Mouse (Mus musculus) heart, adult 2 months (tissue): ENCODE data around the gene Gm33543. TPM values are rescaled to one million over a fixed set of nuclear protein-coding genes. Genes with fewer than 3 reads are reported as not detected.

Source experiments
- DNase-seq, 2 experiments: peaks; one replicate each; pipeline ENCODE4 v3.0.0; 2021
- H3K27ac ChIP-seq: fragments of 200-600 bp; 2 replicates; pipeline ENCODE4 v1.8.1; 2022
- H3K27me3 ChIP-seq: fragments of 200-500 bp; 2 replicates; pipeline ENCODE4 v1.6.1; 2012; ENCODE audit warnings: mild to moderate bottlenecking, low read length, inconsistent platforms, mixed read lengths; ENCODE audit not compliant: control insufficient read depth, insufficient read depth
- H3K36me3 ChIP-seq: fragments of 200-500 bp; 2 replicates; pipeline ENCODE4 v1.6.1; 2012; ENCODE audit warnings: low read length, inconsistent platforms; ENCODE audit not compliant: control insufficient read depth, insufficient read depth
- H3K4me1 ChIP-seq: fragments of 200-500 bp; 2 replicates; pipeline ENCODE4 v1.6.1; 2011; ENCODE audit warnings: low read length; ENCODE audit not compliant: control insufficient read depth, insufficient read depth
- H3K4me3 ChIP-seq: fragments of 200-600 bp; 2 replicates; pipeline ENCODE4 v1.8.1; 2022
- H3K79me2 ChIP-seq: fragments of 200-500 bp; replicated peaks from 2 replicates; pipeline ENCODE4 v1.6.1; 2012; ENCODE audit warnings: mild to moderate bottlenecking, inconsistent platforms, low read length, moderate library complexity, mixed read lengths; ENCODE audit not compliant: control insufficient read depth, insufficient read depth
- H3K9ac ChIP-seq: fragments of 200-500 bp; 2 replicates; pipeline ENCODE4 v1.6.1; 2012; ENCODE audit warnings: low read depth, mild to moderate bottlenecking, control low read depth, inconsistent platforms, low read length, mixed read lengths
- CTCF ChIP-seq: fragments of 200-600 bp; IDR thresholded peaks from 2 replicates; pipeline ENCODE4 v1.8.1; 2022; ENCODE audit warnings: antibody characterized with exemption, mild to moderate bottlenecking, moderate library complexity
- EP300 ChIP-seq: fragments of 200-500 bp; IDR thresholded peaks from 2 replicates; pipeline ENCODE4 v1.6.1; 2011; ENCODE audit warnings: low read depth, low read length, control low read depth; ENCODE audit not compliant: insufficient read depth
- POLR2A ChIP-seq: fragments of 200-500 bp; IDR thresholded peaks from 2 replicates; pipeline ENCODE4 v1.6.1; 2011; ENCODE audit warnings: mild to moderate bottlenecking, low read depth, low read length, control low read depth; ENCODE audit not compliant: insufficient read depth
- WGBS: fragments of 180-500 bp; shearing (Covaris S2); methylation state at CpG from one replicate; pipeline ENCODE4 v1.1.7; 2018; 5-methylcytosine and 5-hydroxymethylcytosine counted together
- intact Hi-C: fragments of 180-260 bp; cut with DNase I; formaldehyde crosslinking; loops from one replicate; pipeline ENCODE4 v1.15.1; 2025
- polyA plus RNA-seq: library from polyadenylated mRNA; depleted of rRNA; stranded (reverse); fragments of >200 nt; gene quantifications from 2 replicates; pipeline ENCODE4 v1.2.3, GENCODE M21; 2012
- total RNA-seq, 2 experiments: library from RNA; stranded (reverse); gene quantifications; 2 replicates each; pipeline ENCODE4 v1.2.3; 2021

The Gm33543 gene
- total and polyA plus RNA-seq, 3 experiments: 2.1 to 4.7 (median 4.1) TPM

GRCm38 (mm10) chr10:95843878-95844277 lies 1.1 kb upstream of the Gm33543 start:
- no peaks in the 10 kb centered on the region for H3K27me3 ChIP-seq
- intact Hi-C loops: no loop called here
- H3K79me2 ChIP-seq: no peaks in the 10 kb centered on the region
- no peak for DNase-seq
- TF ChIP-seq EP300: no peak
- TF ChIP-seq POLR2A: no peak
- TF ChIP-seq CTCF: no peak
- H3K4me1 ChIP-seq: no peaks in the 10 kb centered on the region
- no peaks in the 10 kb centered on the region for H3K36me3 ChIP-seq
- WGBS: 81% methylated on average over 1 of the region's 1 CpGs
- no peak overlapping the region for H3K4me3 ChIP-seq
- H3K27ac ChIP-seq: no peak overlapping the region
- no peak overlapping the region for H3K9ac ChIP-seq

DNA sequence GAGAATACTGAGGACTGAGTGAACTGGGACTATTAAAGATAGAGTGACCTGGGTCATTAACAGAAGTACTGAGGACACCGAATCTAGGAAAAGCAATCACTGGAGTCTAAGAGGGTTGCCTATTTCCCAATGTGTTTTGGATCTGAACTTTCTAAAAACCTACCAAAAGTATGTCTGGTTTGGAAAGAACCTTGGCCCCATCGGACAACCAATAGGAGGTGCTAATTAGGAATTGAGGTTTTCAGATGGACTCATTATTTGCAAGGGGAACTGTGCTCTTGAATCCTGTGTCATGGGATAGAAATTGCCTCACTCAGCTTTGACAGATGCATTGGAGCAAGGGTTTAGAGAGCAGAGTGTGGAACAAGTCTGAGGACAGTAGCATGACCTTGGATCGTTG lies 1.5 kb downstream of the Gm33543 start:
- H3K9ac ChIP-seq: no peak overlapping the region
- DNase-seq: no peak
- no peaks in the 10 kb centered on the region for H3K4me1 ChIP-seq
- intact Hi-C loops: no loop called here
- H3K79me2 ChIP-seq: no peaks in the 10 kb centered on the region
- H3K4me3 ChIP-seq: no peak overlapping the region
- H3K27ac ChIP-seq: no peak overlapping the region
- no peaks in the 10 kb centered on the region for H3K36me3 ChIP-seq
- no peaks in the 10 kb centered on the region for H3K27me3 ChIP-seq
- WGBS: 95% methylated on average over 3 of the region's 3 CpGs
- TF ChIP-seq POLR2A (no peak), CTCF (no peak), EP300 (no peak)

DNA sequence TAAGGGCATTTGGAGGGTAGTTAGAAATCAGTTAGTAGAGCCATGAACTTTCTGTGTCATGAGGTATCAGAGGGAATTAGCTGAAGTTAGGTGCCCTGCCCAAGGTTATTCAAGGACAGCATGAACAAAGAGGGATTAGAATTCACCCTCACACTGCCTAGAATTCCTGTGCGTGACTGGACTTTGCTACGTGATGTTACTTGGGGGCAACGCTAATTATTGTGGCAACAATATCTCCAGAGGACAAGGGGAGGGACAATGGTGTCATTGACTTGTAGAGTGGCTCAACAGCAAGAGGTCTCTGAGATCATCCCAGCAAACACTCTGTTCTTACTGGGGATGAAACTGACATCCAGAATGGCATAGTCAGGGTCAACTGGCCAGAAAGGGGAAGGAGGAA lies 2.9 kb downstream of the Gm33543 start:
- no peak for TF ChIP-seq POLR2A
- TF ChIP-seq EP300: no peak
- no peak for TF ChIP-seq CTCF
- peak overlapping the region; percentile 17 for H3K27ac ChIP-seq
- H3K36me3 ChIP-seq: no peaks in the 10 kb centered on the region
- no peak for DNase-seq
- intact Hi-C loops: no loop called here
- no peak overlapping the region for H3K4me3 ChIP-seq
- H3K27me3 ChIP-seq: no peaks in the 10 kb centered on the region
- H3K4me1 ChIP-seq: no peaks in the 10 kb centered on the region
- 67% methylated on average over 3 of the region's 3 CpGs for WGBS
- no peaks in the 10 kb centered on the region for H3K79me2 ChIP-seq
- no peak overlapping the region for H3K9ac ChIP-seq

- no peak for DNase-seq
- intact Hi-C loops: no loop called here
- Histone ChIP-seq H3K9ac (no peak overlapping the region), H3K4me1 (no peaks in the 10 kb centered on the region), H3K36me3 (no peaks in the 10 kb centered on the region), H3K79me2 (no peaks in the 10 kb centered on the region), H3K27ac (no peak overlapping the region; the same call in 1 of the 2 replicates), H3K4me3 (no peak overlapping the region), H3K27me3 (no peaks in the 10 kb centered on the region)
- TF ChIP-seq POLR2A (no peak), EP300 (no peak), CTCF (no peak)
- 87% methylated on average over 4 of the region's 4 CpGs for WGBS
Observed at GRCm38 (mm10) chr10:95839036-95839435, 3.7 kb downstream of the Gm33543 start.

GRCm38 (mm10) chr10:95836530-95837264 lies 6.0 kb downstream of the Gm33543 start:
- intact Hi-C loops: no loop called here
- H3K36me3 ChIP-seq: no peaks in the 10 kb centered on the region
- no peaks in the 10 kb centered on the region for H3K79me2 ChIP-seq
- no peak overlapping the region for H3K4me3 ChIP-seq
- H3K27ac ChIP-seq: no peak overlapping the region
- H3K4me1 ChIP-seq: no peaks in the 10 kb centered on the region
- no peak for DNase-seq
- no peak for TF ChIP-seq CTCF
- TF ChIP-seq POLR2A: no peak
- TF ChIP-seq EP300: no peak
- H3K9ac ChIP-seq: no peak overlapping the region
- no peaks in the 10 kb centered on the region for H3K27me3 ChIP-seq
- 83% methylated on average over 9 of the region's 9 CpGs for WGBS

DNA sequence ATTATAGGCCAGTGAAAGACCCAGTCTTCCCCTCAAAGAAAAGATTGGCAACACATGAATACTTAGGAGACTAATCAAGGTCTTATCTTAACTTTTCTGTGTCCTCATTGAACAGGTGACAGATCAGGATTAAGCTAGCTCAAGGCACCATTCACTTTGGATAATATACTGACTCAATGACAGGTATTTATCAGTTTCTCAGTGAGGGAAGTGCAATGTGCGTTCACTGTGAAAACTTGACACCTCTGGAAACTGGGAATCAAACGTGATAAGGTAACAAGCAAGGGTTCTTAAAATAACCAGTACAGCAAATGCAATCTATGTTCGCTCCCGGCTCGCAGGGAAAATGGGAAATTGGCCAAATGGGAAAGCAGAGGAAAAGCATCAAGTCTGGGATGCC lies 11.8 kb downstream of the Gm33543 start:
- Histone ChIP-seq H3K9ac (no peak overlapping the region), H3K79me2 (no peaks in the 10 kb centered on the region), H3K4me1 (no peaks in the 10 kb centered on the region), H3K36me3 (peaks cover 4% of the 10 kb centered on the region), H3K27me3 (no peaks in the 10 kb centered on the region), H3K4me3 (no peak overlapping the region), H3K27ac (peak overlapping the region; percentile 19; the same call in 1 of the 2 replicates)
- intact Hi-C loops: no loop called here
- no peak for DNase-seq
- WGBS: 29% methylated on average over 5 of the region's 5 CpGs
- TF ChIP-seq EP300: no peak
